Mouse (Mus musculus): ENCODE measurements at regions not wholly inside any gene's neighbourhood (a gene's known extent, or its start where the extent isn't known, plus 50 kb on each side); places are given as distances from the start of the nearest gene placed in this dataset.
A peak's percentile ranks its signal among the peaks of the same experiment; 100 is the strongest.

- ATAC-seq (ENCODE audit: low FRiP score): no peak
- peak; percentile 56 for DNase-seq (ENCODE audit: low spot score, missing footprints)
- Histone ChIP-seq H3K9me3 (ENCODE audit: control insufficient read depth, low read length) (no peaks in the 10 kb centered on the region), H3K27me3 (ENCODE audit: control insufficient read depth, insufficient read depth, low read length) (no peaks in the 10 kb centered on the region), H3K9ac (ENCODE audit: low read length) (no peak overlapping the region), H3K4me1 (ENCODE audit: control insufficient read depth, insufficient read depth, low read length) (no peaks in the 10 kb centered on the region), H3K4me2 (no peak overlapping the region), H3K27ac (ENCODE audit: low read depth, low read length) (no peak overlapping the region), H3K4me3 (ENCODE audit: low read depth, low read length) (no peak overlapping the region), H3K36me3 (ENCODE audit: control insufficient read depth, insufficient read depth, low read length) (no peaks in the 10 kb centered on the region)
- WGBS: 89% methylated on average over 5 of the region's 5 CpGs
Observed at GRCm38 (mm10) chr13:99617457-99617856, 101.1 kb upstream of the Map1b start.

- 67% methylated on average over 18 of the region's 18 CpGs for WGBS
- Histone ChIP-seq H3K4me1 (ENCODE audit: control insufficient read depth, insufficient read depth, low read length) (peaks cover 17% of the 10 kb centered on the region), H3K9me3 (ENCODE audit: control insufficient read depth, low read length) (no peaks in the 10 kb centered on the region)
Observed at GRCm38 (mm10) chr13:99611715-99612494, 95.6 kb upstream of the Map1b start.

GRCm38 (mm10) chr13:99610498-99610897 lies 94.2 kb upstream of the Map1b start:
- H3K27ac ChIP-seq (ENCODE audit: low read depth, low read length): no peak overlapping the region

More at GRCm38 (mm10) chr13:99611715-99612494, 95.6 kb upstream of the Map1b start:
- no peak overlapping the region for H3K9ac ChIP-seq (ENCODE audit: low read length)
- DNase-seq (ENCODE audit: low spot score, missing footprints) (peak; percentile 70), ATAC-seq (ENCODE audit: low FRiP score) (no peak)
- no peak overlapping the region for H3K27ac ChIP-seq (ENCODE audit: low read depth, low read length)
- no peak overlapping the region for H3K4me2 ChIP-seq
- H3K4me3 ChIP-seq (ENCODE audit: low read depth, low read length): no peak overlapping the region
- no peaks in the 10 kb centered on the region for H3K36me3 ChIP-seq (ENCODE audit: control insufficient read depth, insufficient read depth, low read length)
- no peaks in the 10 kb centered on the region for H3K27me3 ChIP-seq (ENCODE audit: control insufficient read depth, insufficient read depth, low read length)

GRCm38 (mm10) chr13:99609151-99610146 lies 93.1 kb upstream of the Map1b start:
- ATAC-seq (ENCODE audit: low FRiP score): peak; percentile 81
- Histone ChIP-seq H3K36me3 (ENCODE audit: control insufficient read depth, insufficient read depth, low read length) (no peaks in the 10 kb centered on the region), H3K4me2 (no peak overlapping the region), H3K4me3 (ENCODE audit: low read depth, low read length) (no peak overlapping the region), H3K27ac (ENCODE audit: low read depth, low read length) (no peak overlapping the region), H3K9ac (ENCODE audit: low read length) (0 out of 2 replicates have a peak overlapping the region, but pooled peaks have one; percentile 1), H3K4me1 (ENCODE audit: control insufficient read depth, insufficient read depth, low read length) (peaks cover 17% of the 10 kb centered on the region), H3K9me3 (ENCODE audit: control insufficient read depth, low read length) (no peaks in the 10 kb centered on the region), H3K27me3 (ENCODE audit: control insufficient read depth, insufficient read depth, low read length) (no peaks in the 10 kb centered on the region)
- 17% methylated on average over 9 of the region's 9 CpGs for WGBS
- DNase-seq (ENCODE audit: low spot score, missing footprints): peak; percentile 90

More at GRCm38 (mm10) chr13:99610498-99610897, 94.2 kb upstream of the Map1b start:
- no peak overlapping the region for H3K4me3 ChIP-seq (ENCODE audit: low read depth, low read length)
- no peak overlapping the region for H3K4me2 ChIP-seq
- no peaks in the 10 kb centered on the region for H3K27me3 ChIP-seq (ENCODE audit: control insufficient read depth, insufficient read depth, low read length)
- H3K9ac ChIP-seq (ENCODE audit: low read length): no peak overlapping the region
- 87% methylated on average over 5 of the region's 5 CpGs for WGBS
- no peaks in the 10 kb centered on the region for H3K9me3 ChIP-seq (ENCODE audit: control insufficient read depth, low read length)
- ATAC-seq (ENCODE audit: low FRiP score): no peak
- H3K4me1 ChIP-seq (ENCODE audit: control insufficient read depth, insufficient read depth, low read length): peaks cover 17% of the 10 kb centered on the region
- DNase-seq (ENCODE audit: low spot score, missing footprints): no peak
- no peaks in the 10 kb centered on the region for H3K36me3 ChIP-seq (ENCODE audit: control insufficient read depth, insufficient read depth, low read length)

GRCm38 (mm10) chr13:99608591-99608990 lies 92.3 kb upstream of the Map1b start:
- Histone ChIP-seq H3K36me3 (ENCODE audit: control insufficient read depth, insufficient read depth, low read length) (no peaks in the 10 kb centered on the region), H3K9me3 (ENCODE audit: control insufficient read depth, low read length) (no peaks in the 10 kb centered on the region), H3K4me1 (ENCODE audit: control insufficient read depth, insufficient read depth, low read length) (peaks cover 17% of the 10 kb centered on the region), H3K4me3 (ENCODE audit: low read depth, low read length) (no peak overlapping the region), H3K27ac (ENCODE audit: low read depth, low read length) (no peak overlapping the region), H3K4me2 (no peak overlapping the region), H3K9ac (ENCODE audit: low read length) (no peak overlapping the region), H3K27me3 (ENCODE audit: control insufficient read depth, insufficient read depth, low read length) (no peaks in the 10 kb centered on the region)
- DNase-seq (ENCODE audit: low spot score, missing footprints) (no peak), ATAC-seq (ENCODE audit: low FRiP score) (no peak)
- 48% methylated on average over 5 of the region's 5 CpGs for WGBS

- ATAC-seq (ENCODE audit: low FRiP score) (no peak), DNase-seq (ENCODE audit: low spot score, missing footprints) (no peak)
- Histone ChIP-seq H3K9me3 (ENCODE audit: control insufficient read depth, low read length) (no peaks in the 10 kb centered on the region), H3K4me2 (no peak overlapping the region), H3K36me3 (ENCODE audit: control insufficient read depth, insufficient read depth, low read length) (no peaks in the 10 kb centered on the region), H3K4me3 (ENCODE audit: low read depth, low read length) (no peak overlapping the region), H3K27me3 (ENCODE audit: control insufficient read depth, insufficient read depth, low read length) (no peaks in the 10 kb centered on the region), H3K4me1 (ENCODE audit: control insufficient read depth, insufficient read depth, low read length) (peaks cover 17% of the 10 kb centered on the region), H3K9ac (ENCODE audit: low read length) (no peak overlapping the region), H3K27ac (ENCODE audit: low read depth, low read length) (no peak overlapping the region)
- whole genome bisulfite sequencing: 90% methylated on average over 6 of the region's 6 CpGs
Observed at GRCm38 (mm10) chr13:99607208-99607607, 90.9 kb upstream of the Map1b start.

GRCm38 (mm10) chr13:99606606-99606990 lies 90.3 kb upstream of the Map1b start:
- Histone ChIP-seq H3K4me3 (ENCODE audit: low read depth, low read length) (no peak overlapping the region), H3K36me3 (ENCODE audit: control insufficient read depth, insufficient read depth, low read length) (no peaks in the 10 kb centered on the region), H3K9ac (ENCODE audit: low read length) (no peak overlapping the region), H3K27ac (ENCODE audit: low read depth, low read length) (no peak overlapping the region), H3K9me3 (ENCODE audit: control insufficient read depth, low read length) (no peaks in the 10 kb centered on the region), H3K4me2 (no peak overlapping the region), H3K27me3 (ENCODE audit: control insufficient read depth, insufficient read depth, low read length) (no peaks in the 10 kb centered on the region), H3K4me1 (ENCODE audit: control insufficient read depth, insufficient read depth, low read length) (peaks cover 17% of the 10 kb centered on the region)
- no peak for DNase-seq (ENCODE audit: low spot score, missing footprints)
- 44% methylated on average over 1 of the region's 1 CpGs for WGBS
- no peak for ATAC-seq (ENCODE audit: low FRiP score)

GRCm38 (mm10) chr13:99605866-99606605 lies 89.7 kb upstream of the Map1b start:
- Histone ChIP-seq H3K4me1 (ENCODE audit: control insufficient read depth, insufficient read depth, low read length) (peaks cover 17% of the 10 kb centered on the region), H3K9ac (ENCODE audit: low read length) (no peak overlapping the region), H3K4me3 (ENCODE audit: low read depth, low read length) (no peak overlapping the region), H3K27me3 (ENCODE audit: control insufficient read depth, insufficient read depth, low read length) (no peaks in the 10 kb centered on the region), H3K36me3 (ENCODE audit: control insufficient read depth, insufficient read depth, low read length) (no peaks in the 10 kb centered on the region), H3K4me2 (no peak overlapping the region), H3K27ac (ENCODE audit: low read depth, low read length) (no peak overlapping the region), H3K9me3 (ENCODE audit: control insufficient read depth, low read length) (no peaks in the 10 kb centered on the region)
- WGBS: 68% methylated on average over 2 of the region's 2 CpGs
- DNase-seq (ENCODE audit: low spot score, missing footprints) (no peak), ATAC-seq (ENCODE audit: low FRiP score) (no peak)
